Mouse (Mus musculus): ENCODE results near the gene 4930474N05Rik.

DNA sequence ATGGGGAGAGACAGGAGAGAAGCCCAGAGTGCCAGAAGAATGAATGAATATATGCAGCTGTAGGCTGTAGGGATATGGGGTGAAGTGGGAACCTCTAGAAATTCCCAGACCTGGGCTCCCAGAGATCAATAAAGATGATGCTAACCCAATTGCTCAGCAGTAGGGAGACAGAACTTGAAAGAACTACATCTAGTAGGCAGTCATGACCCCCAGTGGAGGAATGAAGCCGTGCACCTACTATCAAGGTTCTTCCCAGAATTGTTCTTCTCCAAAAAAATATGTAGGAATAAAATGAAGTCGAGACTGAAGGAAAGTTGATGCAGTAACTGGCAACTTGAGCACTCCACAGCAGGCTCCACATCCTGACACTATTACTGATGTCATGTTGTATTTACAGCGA, 3.8 kb downstream of the 4930474N05Rik start:
- TF ChIP-seq CTCF (IDR thresholded peaks at IDR 0.05; ENCODE audit: low read depth, low read length) = no peak
- no peak for TF ChIP-seq TAL1 (conservative IDR thresholded peaks at IDR 0.05; ENCODE audit: low read depth, low read length)
- TF ChIP-seq GATA1 (IDR thresholded peaks at IDR 0.05; ENCODE audit: borderline replicate concordance, low read length) = no peak

All from G1E (cell line).